In genomic region chr2:157424126-157424903, GRCm38 (mm10) we compare ENCODE assay signal across 8 mouse cellular contexts. TPM values are rescaled to one million over a fixed set of nuclear protein-coding genes. Genes with fewer than 3 reads are reported as not detected.
DNase-seq lines count a peak whose midpoint lies in the region; ATAC-seq and TF ChIP-seq lines count a peak whose summit lies in the region.

No protein-coding gene starts in this region.

- peak overlapping the region; percentile 88 for H3K4me3 ChIP-seq in forebrain, embryonic 10.5 days
- peak overlapping the region; percentile 85 for H3K4me3 ChIP-seq in hindbrain, embryonic 15.5 days
- peak overlapping the region; percentile 35 to 59 for H3K4me3 ChIP-seq in liver, embryonic 14.5 days (ENCODE audit: insufficient read depth in 1 of 2, low read depth in 2 of 2, low read length in 2 of 2)

- no peak for TF ChIP-seq CTCF in liver, embryonic 14.5 days (IDR thresholded peaks at IDR 0.05; ENCODE audit: low read depth)

- H3K4me1 ChIP-seq in forebrain, embryonic 10.5 days = peaks cover 82% of the 10 kb centered on the region
- H3K4me1 ChIP-seq in hindbrain, embryonic 15.5 days (replicated peaks) = peaks cover 59% of the 10 kb centered on the region
- peaks cover 0 to 5% of the 10 kb centered on the region in 2 experiments; a peak in 1 of 4 replicates for H3K4me1 ChIP-seq in liver, embryonic 14.5 days (replicated peaks; ENCODE audit: control insufficient read depth in 2 of 2, insufficient read depth in 2 of 2, low read length in 1 of 2)

- H3K4me2 ChIP-seq in hindbrain, embryonic 15.5 days = peak overlapping the region; percentile 89
- H3K4me2 ChIP-seq in liver, embryonic 14.5 days (ENCODE audit: low read depth) = peak overlapping the region; percentile 61

- peaks cover 12% of the 10 kb centered on the region for H3K27me3 ChIP-seq in forebrain, embryonic 10.5 days (ENCODE audit: poor library complexity, severe bottlenecking)
- no peaks in the 10 kb centered on the region for H3K27me3 ChIP-seq in hindbrain, embryonic 15.5 days
- H3K27me3 ChIP-seq in liver, embryonic 14.5 days (ENCODE audit: control insufficient read depth, insufficient read depth, low read length) = peaks cover 17% of the 10 kb centered on the region

- H3K36me3 ChIP-seq in forebrain, embryonic 10.5 days (replicated peaks) = peaks cover 31% of the 10 kb centered on the region
- no peaks in the 10 kb centered on the region for H3K36me3 ChIP-seq in hindbrain, embryonic 15.5 days
- no peaks in the 10 kb centered on the region for H3K36me3 ChIP-seq in liver, embryonic 14.5 days (replicated peaks; ENCODE audit: control insufficient read depth, insufficient read depth, low read depth)

- H3K27ac ChIP-seq in forebrain, embryonic 10.5 days = peak overlapping the region; percentile 99
- H3K27ac ChIP-seq in hindbrain, embryonic 15.5 days (replicated peaks) = peak overlapping the region; percentile 92
- no peak overlapping the region for H3K27ac ChIP-seq in liver, embryonic 14.5 days

- WGBS in forebrain, embryonic 10.5 days = under 1% methylated on average over 86 of the region's 98 CpGs
- under 1% methylated on average over 56 of the region's 98 CpGs for WGBS in hindbrain, embryonic 15.5 days
- WGBS in liver, embryonic 14.5 days (ENCODE audit: insufficient replicate concordance) = 5% methylated on average over 63 of the region's 98 CpGs

- no peaks in the 10 kb centered on the region for H3K9me3 ChIP-seq in forebrain, embryonic 10.5 days
- H3K9me3 ChIP-seq in hindbrain, embryonic 15.5 days = no peaks in the 10 kb centered on the region
- H3K9me3 ChIP-seq in liver, embryonic 14.5 days (ENCODE audit: control insufficient read depth, low read length) = no peaks in the 10 kb centered on the region

- 0 out of 2 replicates have a peak, but pooled peaks have one; percentile 23 for ATAC-seq in hindbrain, embryonic 15.5 days (ENCODE audit: low FRiP score, low read depth)
- ATAC-seq in liver, embryonic 14.5 days (ENCODE audit: insufficient read depth) = no peak

- peak; percentile 53 to 66 for DNase-seq in right cerebral cortex, postnatal 10 days (ENCODE audit: low spot score in 2 of 2)
- DNase-seq in right cerebral cortex, postnatal 36 days (ENCODE audit: low spot score in 2 of 2) = no peak
- peak; percentile 72 for DNase-seq in adrenal gland, postnatal 14 days
- DNase-seq in forebrain, embryonic 10.5 days (ENCODE audit: extremely low spot score, low spot score) = peak; percentile 56
- no peak for DNase-seq in liver, embryonic 14.5 days (ENCODE audit: low read depth in 3 of 3, low spot score in 3 of 3)
- peak; percentile 46 for DNase-seq in retina, embryonic 14.5 days (ENCODE audit: low spot score)
- DNase-seq in frontal cortex, postnatal 10 days (ENCODE audit: low spot score in 2 of 2) = no peak

- H3K9ac ChIP-seq in hindbrain, embryonic 15.5 days = peak overlapping the region; percentile 83
- H3K9ac ChIP-seq in liver, embryonic 14.5 days (replicated peaks) = peak overlapping the region; percentile 40

- no peak for TF ChIP-seq EP300 in liver, embryonic 14.5 days (IDR thresholded peaks at IDR 0.05; ENCODE audit: low read depth)

RNA-seq across cellular contexts. Expression of gene Src, which starts 6.1 kb away (rescaled TPM):
- 16.2 and 18.9 TPM in 2 replicates for total RNA-seq in adrenal gland, postnatal 14 days (2021)
- 19.2 and 19.6 TPM in 2 replicates for polyA plus RNA-seq in forebrain, embryonic 10.5 days (2016; fragmentation: Nextera tagmentation; extraction: Ambion mirVana)
- polyA plus RNA-seq in hindbrain, embryonic 15.5 days (2015; fragmentation: Nextera tagmentation; extraction: Ambion mirVana) = 34.4 and 38.4 TPM in 2 replicates
- 2.3 and 2.4 TPM in 2 replicates for polyA plus RNA-seq in liver, embryonic 14.5 days (2012; rRNA removed)
- polyA plus RNA-seq in liver, embryonic 14.5 days (2014; fragmentation: Nextera tagmentation; extraction: Ambion mirVana) = 0.90 and 1.2 TPM in 2 replicates

RNA-seq across cellular contexts. Expression of gene Manbal, which starts 56.9 kb away (rescaled TPM):
- 29.4 and 35.4 TPM in 2 replicates for total RNA-seq in adrenal gland, postnatal 14 days (2021)
- polyA plus RNA-seq in forebrain, embryonic 10.5 days (2016; fragmentation: Nextera tagmentation; extraction: Ambion mirVana) = 64.4 and 68.1 TPM in 2 replicates
- polyA plus RNA-seq in hindbrain, embryonic 15.5 days (2015; fragmentation: Nextera tagmentation; extraction: Ambion mirVana) = 102 and 114 TPM in 2 replicates
- polyA plus RNA-seq in liver, embryonic 14.5 days (2012; rRNA removed) = 13.4 and 14.6 TPM in 2 replicates
- polyA plus RNA-seq in liver, embryonic 14.5 days (2014; fragmentation: Nextera tagmentation; extraction: Ambion mirVana) = 9.1 and 10.1 TPM in 2 replicates

Comparison
In these comparisons a context has a peak if more than half of its experiments do, and no peak if none do; other contexts are left out.
1. DNase-seq: peak in right cerebral cortex, postnatal 10 days (2 of 2), adrenal gland, postnatal 14 days (single experiment), forebrain, embryonic 10.5 days (single experiment) and retina, embryonic 14.5 days (single experiment); none in right cerebral cortex, postnatal 36 days (0 of 2), liver, embryonic 14.5 days (0 of 3) and frontal cortex, postnatal 10 days (0 of 2).
2. Peak in every context shown above with its lines, with median percentiles within 50 percentile points of each other: H3K4me3 ChIP-seq.